Mouse (Mus musculus): ENCODE measurements around the gene Phox2a. TPM values are rescaled to one million over a fixed set of nuclear protein-coding genes. Genes with fewer than 3 reads are reported as not detected.

Phox2a gene
- total RNA-seq, 2 experiments from 2014 or later: not detected

DNA sequence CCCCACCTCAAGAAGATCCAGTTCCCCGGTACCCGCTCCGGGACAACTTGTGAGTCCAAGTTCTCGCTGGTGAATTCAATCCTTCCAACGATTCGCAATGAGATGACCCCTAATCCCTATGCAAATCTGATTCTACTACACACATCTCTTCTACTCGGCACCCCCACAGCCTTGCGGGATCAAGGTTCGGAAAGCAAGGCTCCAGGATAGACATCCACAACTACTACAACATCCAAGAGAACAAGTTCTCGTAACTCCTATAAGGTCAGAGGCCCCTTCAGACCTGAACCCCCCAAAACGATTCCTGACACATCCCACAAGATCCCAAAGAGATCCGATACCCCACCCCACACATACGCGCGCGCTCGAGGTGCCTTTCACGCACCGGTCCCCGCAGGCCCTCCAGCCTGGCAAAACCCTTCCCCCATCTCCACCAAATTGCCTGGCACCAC, 19.1 kb downstream of the Phox2a start:
- ATAC-seq (replicated peaks; ENCODE audit: poor library complexity, severe bottlenecking): 0 out of 2 replicates have a peak, but pooled peaks have one; percentile 1

DNA sequence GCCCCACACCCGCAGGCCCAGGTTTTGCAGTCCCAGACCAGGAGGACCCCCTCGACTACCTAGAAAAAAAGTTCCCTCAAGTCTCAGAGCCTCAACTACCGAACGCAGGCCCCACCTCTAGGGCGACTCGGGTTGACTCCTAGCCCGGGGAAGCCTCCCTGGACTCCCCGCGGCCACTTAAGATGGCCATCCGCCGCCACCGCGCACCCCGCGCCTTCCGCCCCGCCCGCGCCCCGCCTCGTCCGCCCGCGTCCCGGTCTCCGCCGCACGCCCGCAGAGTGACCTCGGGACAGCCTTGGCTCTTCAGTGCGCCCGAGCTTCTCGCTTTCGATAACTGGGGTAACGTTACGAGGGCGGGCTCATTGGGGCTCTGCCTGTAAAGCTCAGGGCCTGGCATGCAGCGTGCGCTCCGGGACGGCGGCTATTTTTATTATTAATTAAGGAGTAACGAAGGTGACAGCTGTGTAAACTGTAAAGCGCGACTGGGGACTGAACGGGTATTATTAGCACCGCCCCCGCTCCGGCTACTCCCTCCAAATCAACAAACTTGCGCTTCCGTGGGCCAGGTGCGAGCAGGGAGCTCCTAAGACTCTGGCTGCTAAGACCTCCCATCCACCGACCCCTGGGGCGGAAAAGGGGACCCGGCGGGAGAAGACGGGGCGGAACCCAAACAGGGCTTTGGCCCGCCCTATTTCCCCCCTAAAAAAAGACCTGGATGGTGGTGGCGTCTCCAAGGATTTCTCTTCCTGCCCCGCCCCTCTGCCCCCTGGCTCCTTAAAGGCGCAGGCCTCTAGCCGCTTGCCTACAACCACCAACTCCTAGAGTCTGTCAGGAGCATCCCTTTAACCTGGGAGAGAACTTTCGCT, 19.7 kb downstream of the Phox2a start, which contains the start of gene Inppl1:
TSS of gene Inppl1 (minus strand) at position 624 of the 866 bp plus-strand sequence.
- peak; percentile 36 for ATAC-seq (replicated peaks; ENCODE audit: poor library complexity, severe bottlenecking)

DNA sequence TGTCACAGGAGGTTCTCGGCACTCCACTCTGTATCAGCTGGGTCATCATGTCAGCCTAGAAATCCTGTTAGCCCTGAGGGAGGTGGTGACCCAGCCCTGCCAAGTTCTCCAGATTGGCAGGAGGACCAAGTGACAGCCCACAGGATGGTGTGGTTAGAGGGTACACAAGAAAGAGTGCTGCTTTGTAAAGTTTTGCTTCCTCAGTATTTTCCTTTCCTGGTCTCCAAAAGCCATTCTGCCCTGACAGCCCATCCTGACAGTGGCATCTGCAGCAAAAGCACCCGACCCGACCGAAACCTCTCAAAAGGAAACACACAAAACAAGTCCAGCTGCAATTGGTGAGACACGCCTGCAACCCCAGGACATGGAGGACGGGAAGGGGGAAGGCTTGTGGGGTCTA, 26.1 kb downstream of the Phox2a start:
- no peak for ATAC-seq (replicated peaks; ENCODE audit: poor library complexity, severe bottlenecking)

DNA sequence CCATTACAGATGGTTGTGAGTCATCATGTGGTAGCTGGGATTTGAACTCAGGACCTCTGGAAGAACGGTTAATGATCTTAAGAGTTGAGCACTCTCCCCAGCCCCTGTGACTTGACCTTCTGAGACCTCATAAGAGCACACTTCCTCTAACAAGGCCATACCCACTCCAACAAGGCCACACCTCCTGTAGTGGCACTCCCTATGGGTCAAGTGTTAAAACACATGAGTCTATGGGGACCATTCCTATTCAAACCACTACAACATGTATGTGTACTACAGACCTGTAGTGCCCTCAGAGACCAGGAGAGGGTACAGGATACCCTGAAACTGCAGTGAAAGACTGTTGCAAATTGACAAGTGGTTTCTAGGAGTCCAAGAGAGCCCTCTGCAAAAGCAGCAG, 29.8 kb downstream of the Phox2a start:
- peak; percentile 39 for ATAC-seq (replicated peaks; ENCODE audit: poor library complexity, severe bottlenecking)

DNA sequence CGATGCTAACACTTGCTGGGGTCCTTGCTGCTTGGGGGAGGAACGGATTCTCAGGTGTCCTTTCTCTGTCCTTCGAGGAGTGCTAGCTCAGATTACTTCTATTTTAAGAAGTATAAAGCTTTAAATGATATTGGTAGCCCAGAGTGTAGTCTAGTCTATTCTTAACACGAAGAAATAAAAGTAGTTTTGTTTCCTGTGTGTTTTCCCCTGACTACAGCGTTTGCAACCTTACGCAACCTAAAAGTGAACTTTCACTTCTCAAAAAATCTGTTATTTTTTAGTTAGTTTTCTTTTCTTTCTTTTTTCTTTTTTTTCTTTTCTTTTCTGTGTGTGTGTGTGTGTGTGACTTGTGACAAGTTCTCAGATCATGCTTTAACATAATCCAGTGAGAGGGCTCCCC, 33.6 kb downstream of the Phox2a start:
- peak; percentile 84 for ATAC-seq (replicated peaks; ENCODE audit: poor library complexity, severe bottlenecking)

DNA sequence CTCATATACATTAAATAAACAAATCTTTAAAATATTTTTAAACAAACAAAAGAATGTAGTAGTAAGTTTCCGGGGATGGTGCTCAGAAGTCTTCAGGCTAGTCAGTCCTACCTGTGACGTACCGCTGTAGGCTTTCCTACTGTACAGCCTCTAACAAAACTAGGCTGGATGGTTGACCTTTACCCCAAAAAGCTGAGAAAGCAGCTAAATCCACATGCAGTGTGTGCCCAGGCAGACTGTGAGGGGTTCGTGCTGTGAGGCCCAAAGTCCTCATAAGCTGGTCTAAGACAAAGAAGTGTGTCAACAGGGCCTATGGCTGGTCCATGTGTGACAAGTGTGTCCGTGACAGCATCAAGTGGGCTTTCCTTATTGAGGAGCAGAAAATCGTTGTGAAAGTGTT, 34.7 kb downstream of the Phox2a start:
- no peak for ATAC-seq (replicated peaks; ENCODE audit: poor library complexity, severe bottlenecking)

DNA sequence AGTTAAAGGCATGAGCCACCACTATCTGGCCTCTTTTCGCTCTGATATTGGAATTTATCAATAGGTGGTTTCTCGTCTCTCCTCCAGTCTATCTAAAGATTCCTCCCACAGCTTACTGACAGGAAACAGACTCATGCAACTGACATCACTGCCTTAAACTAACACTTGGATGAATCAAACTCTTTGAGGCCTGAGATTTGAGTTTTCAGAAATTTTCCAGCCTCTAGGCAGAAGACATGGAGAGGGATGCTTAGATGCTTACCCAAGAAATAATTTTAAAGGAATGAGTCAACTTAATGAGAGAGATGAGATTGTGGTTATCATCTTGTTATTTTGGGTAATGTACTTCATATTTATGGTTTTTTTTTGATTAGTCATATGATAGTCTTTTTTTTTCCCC, 35.7 kb downstream of the Phox2a start:
- ATAC-seq (replicated peaks; ENCODE audit: poor library complexity, severe bottlenecking): no peak

DNA sequence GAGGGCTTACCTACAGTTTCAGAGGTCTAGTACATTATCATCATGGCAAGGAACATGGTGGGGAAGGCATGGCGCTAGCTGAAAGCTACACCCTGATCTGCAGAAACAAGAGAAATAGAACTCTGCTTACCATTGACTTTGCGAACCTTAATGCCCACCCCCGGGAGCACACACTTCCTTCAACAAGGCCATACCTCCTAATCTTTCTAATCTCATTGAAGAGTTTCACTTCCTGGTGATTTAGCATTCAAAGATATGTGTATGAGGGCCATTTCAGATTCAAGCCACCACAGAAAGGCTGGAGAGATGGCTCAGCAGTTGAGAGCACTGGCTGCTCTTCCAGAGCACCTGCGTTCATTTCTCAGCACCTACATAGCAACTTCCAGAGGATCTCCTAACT, 39.0 kb downstream of the Phox2a start, which contains the start of gene Folr2:
TSS of gene Folr2 (minus strand) at position 101 of the 400 bp plus-strand sequence.
- peak; percentile 76 for ATAC-seq (replicated peaks; ENCODE audit: poor library complexity, severe bottlenecking)

DNA sequence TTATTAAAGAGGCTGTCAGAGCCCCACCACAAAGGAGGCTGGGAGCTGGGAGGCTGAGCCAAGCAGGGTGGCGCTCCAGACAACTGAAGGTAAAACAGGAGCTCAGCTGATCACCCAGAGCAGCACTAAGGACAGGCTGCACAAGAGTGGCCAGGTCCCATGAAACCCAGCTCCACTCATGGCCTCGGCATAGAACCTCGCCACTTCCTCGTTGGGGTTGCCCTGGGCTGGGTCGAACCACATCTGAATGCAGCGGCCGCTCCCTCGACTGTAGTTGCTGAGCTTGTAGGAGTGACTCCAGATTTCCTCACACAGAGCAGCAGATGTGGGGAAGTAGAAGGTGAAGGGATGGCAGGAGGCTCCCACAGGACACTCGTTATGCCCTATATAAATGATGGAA, 40.2 kb downstream of the Phox2a start:
- peak; percentile 60 for ATAC-seq (replicated peaks; ENCODE audit: poor library complexity, severe bottlenecking)

DNA sequence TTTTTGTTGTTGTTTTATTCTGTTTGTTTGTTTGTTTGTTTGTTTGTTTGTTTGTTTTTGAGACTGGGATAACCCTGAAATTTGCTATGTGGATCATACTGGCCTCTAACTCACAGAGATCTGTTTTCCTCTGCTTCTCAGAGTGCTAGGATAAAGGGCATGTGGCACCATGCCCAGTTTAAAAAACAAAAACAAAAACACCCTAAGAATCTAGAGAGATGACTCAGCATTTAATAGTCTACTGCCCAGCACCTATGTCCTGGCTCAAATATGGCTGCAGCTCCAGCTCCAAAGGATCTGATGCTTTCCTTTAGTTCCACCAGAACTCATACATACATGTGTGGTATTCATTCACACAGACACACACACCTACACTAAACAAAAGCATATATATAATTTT, 42.9 kb downstream of the Phox2a start:
- ATAC-seq (replicated peaks; ENCODE audit: poor library complexity, severe bottlenecking): no peak

DNA sequence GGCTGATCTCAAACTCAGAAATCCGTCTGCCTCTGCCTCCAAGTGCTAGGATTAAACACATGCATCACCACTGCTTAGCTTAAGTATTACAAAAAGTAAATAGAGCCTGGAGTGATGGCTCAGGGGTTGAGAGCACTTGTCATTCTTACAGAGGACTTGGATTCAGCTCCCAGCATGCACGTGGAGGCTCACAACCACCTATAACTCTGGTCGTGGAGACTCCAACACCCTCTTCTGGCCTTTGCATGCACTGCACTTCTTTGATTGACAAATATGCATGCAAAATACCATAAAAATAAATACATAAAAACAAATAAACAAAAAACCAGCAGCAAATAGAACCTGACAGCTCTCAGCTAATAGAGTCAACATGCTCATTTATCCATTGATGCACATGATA, 44.2 kb downstream of the Phox2a start:
- no peak for ATAC-seq (replicated peaks; ENCODE audit: poor library complexity, severe bottlenecking)

DNA sequence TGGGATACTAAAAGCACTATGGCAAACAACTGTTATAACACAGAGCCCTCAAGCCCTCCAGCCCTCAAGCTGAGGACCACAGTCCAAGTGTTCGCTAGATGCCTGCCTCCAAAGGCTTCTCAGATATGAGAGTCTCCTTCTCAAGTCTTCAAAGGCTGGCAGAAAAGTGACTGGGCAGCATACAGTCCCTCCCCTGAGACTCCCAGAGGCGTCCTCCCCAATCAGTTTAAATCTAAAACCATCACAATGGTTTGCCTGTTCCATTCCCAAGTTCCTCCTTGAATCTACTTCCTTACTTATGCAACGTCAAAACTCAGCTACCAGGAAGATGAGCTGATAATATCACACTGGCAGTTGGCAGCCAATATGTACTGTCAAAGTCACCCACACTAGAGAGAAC, 45.3 kb downstream of the Phox2a start, which contains the start of gene Anapc15:
TSS of gene Anapc15 (plus strand) at position 301 of the 400 bp plus-strand sequence.
- ATAC-seq (replicated peaks; ENCODE audit: poor library complexity, severe bottlenecking): peak; percentile 35; the same call in 1 of the 2 replicates

DNA sequence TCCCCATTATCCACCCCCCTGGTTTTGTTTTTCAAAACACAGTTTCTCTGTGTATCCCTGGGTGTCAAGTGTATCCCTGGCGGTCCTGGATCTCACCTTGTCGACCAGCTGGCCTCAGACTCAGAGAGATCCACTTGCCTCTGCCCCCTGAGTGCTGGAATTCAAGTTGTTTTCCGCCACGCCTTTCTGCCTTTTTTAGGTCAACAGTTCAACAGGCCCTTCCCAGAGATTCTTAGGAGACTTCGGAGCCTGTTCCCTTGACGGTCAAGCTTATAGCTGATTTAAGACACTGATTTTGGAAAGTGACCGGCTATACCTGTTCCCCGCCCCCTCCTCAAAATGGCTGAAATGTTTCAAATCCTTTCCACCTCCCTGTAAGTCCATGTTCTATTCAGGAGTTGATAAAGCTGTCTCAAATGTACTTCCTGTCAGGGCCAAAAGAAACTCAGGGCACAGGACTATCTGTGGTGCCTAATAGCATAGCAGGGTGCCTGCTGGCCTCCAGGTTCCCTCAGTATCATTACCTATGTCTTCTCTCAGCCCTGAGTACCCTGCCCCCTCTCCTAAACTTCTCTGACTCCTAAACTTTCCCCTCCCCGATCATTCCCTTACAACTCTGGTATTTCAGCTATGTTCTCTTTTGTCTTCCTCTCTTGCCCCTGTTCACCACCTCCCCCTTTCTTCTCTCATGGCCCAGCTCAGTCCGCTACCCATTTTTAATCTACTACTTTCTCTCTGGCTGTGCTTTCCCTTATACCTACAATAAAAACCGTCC, 48.6 kb downstream of the Phox2a start:
- no peak for ATAC-seq (replicated peaks; ENCODE audit: poor library complexity, severe bottlenecking)

DNA sequence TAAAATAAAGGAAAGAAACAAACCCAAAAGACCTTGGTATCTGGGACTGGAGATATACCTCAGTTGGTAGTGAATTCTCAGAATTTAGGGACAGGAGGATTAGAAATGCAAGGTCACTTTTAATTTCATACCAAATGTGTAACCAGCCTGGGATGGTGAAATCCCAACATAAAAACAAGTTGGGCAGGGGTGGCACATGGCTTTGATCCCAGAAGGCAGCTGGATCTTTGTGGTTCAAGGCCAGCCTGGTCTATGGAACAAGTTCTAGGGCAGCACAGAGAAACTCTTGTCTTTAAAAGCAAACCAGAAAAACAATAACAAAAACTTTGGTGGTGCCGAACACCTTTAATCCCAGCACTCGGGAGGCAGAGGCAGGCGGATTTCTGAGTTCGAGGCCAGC, 49.4 kb downstream of the Phox2a start:
- ATAC-seq (replicated peaks; ENCODE audit: poor library complexity, severe bottlenecking): no peak

DNA sequence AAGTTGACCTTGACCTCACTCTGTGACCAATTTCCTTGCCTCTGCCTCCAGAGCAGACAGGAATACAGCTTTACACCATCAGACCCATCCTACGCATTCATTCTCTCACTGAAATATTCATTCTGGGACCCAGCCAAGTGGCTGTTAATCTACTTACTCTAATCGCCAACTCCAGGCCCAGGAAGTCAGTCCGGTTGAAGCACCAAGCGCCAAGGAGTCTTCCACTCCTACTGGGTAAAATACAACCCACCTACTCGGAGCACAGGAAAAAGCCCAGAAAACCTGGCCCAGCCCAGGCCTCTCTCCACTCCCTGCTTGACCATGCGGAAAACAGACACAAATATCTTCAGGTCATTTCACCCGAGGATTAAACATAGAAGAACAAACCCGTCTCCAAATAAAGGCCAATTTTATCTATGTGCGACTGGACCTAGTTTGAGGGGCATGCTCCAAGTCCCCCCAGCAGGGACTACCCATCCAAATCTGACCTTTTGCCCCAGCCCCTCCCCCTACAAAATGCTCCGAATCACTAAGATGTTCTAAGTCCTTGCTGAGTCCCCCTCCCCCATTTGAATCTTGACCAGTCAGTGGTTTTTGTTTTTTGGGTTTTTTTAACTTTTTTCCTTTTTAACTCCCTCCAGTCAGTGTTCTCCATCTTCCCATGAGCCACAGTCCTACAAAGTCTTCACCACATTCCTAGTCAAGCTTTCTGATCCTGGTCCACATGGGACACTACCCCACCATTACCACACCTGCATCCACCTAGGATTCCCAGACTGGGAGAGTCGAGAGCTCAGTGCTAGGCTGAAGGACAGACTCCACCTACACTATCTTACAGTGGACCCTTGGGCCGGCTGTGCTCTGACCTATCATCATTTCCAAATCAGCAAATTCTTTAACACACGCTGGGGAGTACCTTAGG, 50.4 kb downstream of the Phox2a start:
- ATAC-seq (replicated peaks; ENCODE audit: poor library complexity, severe bottlenecking): no peak

DNA sequence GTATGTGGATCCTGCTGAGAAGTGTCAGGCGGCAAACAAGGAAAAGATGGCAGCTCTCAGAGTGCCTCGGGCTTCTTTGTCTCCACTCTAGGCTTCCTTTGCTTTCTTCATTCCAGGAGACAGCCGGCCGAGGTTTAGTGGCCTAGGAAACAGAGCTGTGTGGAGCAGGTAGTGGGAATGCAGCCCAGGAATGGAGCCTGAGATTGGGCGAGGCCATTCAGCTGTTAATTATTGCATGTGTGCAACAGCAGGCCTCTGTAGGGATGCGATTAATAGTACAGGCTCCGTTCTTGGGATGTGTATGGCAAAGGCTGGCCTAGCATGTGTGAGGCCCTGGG, 51.0 kb downstream of the Phox2a start:
- ATAC-seq (replicated peaks; ENCODE audit: poor library complexity, severe bottlenecking): no peak

DNA sequence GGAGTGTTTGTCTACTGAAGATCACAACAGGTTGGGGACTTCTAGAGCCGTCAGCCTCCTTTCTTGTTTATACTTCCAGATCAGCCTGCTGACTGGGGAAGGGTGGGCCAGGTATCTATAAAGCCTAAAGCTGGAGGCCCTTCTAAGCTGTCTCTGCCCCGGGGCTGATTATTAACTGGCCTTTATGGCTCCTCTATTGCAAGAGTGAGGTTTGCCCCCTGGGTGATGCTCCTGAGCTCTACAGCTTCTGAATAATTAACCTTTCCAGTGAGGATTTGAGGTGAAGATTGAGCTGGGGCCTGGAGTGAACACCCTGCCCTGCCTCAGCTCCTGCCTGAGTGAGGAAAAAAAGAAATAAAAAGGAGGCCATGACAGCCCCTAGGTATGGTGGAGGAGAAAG, 52.5 kb downstream of the Phox2a start, which contains the start of gene Folr1:
TSS of gene Folr1 (minus strand) at position 160 of the 400 bp plus-strand sequence.
- no peak for ATAC-seq (replicated peaks; ENCODE audit: poor library complexity, severe bottlenecking)

DNA sequence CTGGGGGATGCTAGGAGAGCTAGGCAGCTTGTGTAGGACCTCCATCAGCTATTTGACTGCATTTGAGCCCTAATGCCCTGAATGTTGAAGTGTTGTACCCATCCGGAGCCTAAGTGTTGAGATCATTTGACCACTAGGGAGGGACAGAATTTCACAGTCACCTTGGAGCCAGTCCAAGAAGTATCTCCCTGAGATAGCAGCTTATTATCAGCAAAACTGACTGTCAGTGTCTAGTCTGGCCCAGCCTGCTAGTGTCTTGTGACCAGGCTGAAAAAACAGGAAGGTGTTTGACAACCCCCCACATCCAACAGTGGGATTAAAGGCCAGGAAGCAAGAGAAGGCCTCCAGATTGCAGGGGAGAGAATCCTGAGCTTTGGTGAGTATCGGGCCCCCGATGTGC, 53.2 kb downstream of the Phox2a start:
- 0 out of 2 replicates have a peak, but pooled peaks have one; percentile 17 for ATAC-seq (replicated peaks; ENCODE audit: poor library complexity, severe bottlenecking)
